Mouse (Mus musculus) common myeloid progenitor, adult 5-6 weeks (primary cell): ENCODE measurements around the gene Qprt. TPM values are rescaled to one million over a fixed set of nuclear protein-coding genes. Genes with fewer than 3 reads are reported as not detected.

ENCODE experiments used
- ATAC-seq: replicated peaks from 2 replicates; pipeline ENCODE4 v1.8.0; 2016; ENCODE audit warnings: low read depth, mild to moderate bottlenecking, moderate TSS enrichment, inconsistent platforms; ENCODE audit not compliant: poor library complexity, severe bottlenecking
- total RNA-seq: library from RNA; stranded (forward); fragments of 200-1000, 187-1606 nt; gene quantifications from 2 replicates; pipeline ENCODE4 v1.2.3, GENCODE M21; 2017

The Qprt gene
- total RNA-seq, 1 experiment from 2014 or later = 1.8 TPM

GRCm38 (mm10) chr7:127077692-127078091 is 44.3 kb downstream of the Qprt start:
- 0 out of 2 replicates have a peak, but pooled peaks have one; percentile 27 for ATAC-seq

DNA sequence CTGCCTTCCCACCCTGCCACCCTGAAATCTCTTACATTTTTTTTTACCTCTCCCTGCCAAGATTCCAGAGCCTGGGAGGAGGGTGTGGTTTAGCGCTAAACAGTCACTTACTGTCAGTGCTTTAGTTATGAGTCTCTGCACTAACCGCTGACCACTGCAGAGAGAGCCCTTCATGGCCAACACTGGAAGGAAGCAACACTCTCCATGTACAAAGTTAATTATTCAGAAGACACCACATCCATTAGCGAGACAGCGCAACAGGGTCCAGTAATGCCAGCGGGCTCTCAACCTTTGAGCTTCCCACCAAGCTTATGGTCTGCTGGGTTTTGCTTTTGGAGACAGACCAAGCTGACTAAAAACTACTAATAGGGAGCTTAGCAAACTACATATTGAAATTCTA is 45.8 kb downstream of the Qprt start:
- ATAC-seq = no peak

DNA sequence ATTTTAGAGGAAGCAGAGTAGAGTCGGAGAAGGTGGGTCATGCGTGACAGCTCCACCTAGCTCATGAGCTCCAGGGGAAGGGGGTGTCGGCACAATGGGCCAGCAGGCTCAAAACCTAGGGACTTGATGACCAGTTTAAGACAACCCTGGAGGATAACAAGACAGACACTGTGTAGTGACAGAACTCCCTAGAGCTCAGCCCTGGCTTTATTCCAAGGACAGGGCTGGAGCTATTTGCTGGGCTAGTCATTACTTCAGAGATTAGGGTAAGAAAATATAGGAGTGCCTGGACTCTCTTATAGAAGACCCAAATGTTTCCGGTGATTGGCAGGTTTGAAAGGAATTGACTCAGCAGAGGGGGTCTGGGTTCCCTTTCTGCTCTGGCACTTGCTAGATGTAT is 48.8 kb downstream of the Qprt start:
- ATAC-seq = no peak

DNA sequence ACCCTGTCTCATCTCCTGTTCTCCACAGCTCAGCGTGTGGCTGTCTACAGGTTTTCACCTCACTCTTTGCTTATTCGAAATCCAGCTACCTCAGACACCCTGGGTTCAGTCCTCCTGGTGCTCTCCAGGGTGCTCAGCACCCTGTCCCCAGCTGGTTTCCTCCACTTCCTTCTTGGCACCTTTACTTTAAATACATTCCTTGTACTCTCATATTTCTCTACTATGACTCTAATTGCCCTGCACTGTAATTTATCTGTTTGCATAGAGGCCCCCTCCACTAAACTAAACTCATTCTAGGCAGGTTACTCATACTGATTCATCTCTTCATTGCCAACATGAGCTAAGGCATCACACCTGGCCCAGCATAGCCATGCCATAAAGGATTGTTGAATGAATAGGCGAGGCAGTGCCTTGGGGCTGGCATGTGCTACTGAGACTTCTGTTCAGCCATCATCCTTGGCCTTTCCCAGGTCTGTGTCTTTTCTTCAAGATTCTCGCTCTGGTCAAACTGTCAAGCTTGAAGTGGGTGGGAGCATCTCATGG is 51.1 kb downstream of the Qprt start:
- no peak for ATAC-seq

- no peak for ATAC-seq
Observed at GRCm38 (mm10) chr7:127066317-127066716, 55.7 kb downstream of the Qprt start.

GRCm38 (mm10) chr7:127065538-127065937 is 56.5 kb downstream of the Qprt start:
- ATAC-seq = no peak

Other genes with a start within 250 kb of the Qprt start
- 32.2 and 42.2 TPM in 2 replicates for gene Taok2, start 237.5 kb downstream of the Qprt start, total RNA-seq
- gene Tmem219, start 199.3 kb downstream of the Qprt start, total RNA-seq = 21.1 and 31.9 TPM in 2 replicates
- gene Kctd13, start 193.3 kb downstream of the Qprt start, total RNA-seq = 9.6 and 13.2 TPM in 2 replicates
- gene Asphd1, start 172.6 kb downstream of the Qprt start, total RNA-seq = not detected in 2 replicates
- 0.14 and 1.9 TPM in 2 replicates for gene Sez6l2, start 171.7 kb downstream of the Qprt start, total RNA-seq
- gene Cdipt, start 146.3 kb downstream of the Qprt start, total RNA-seq = 33.7 and 60.5 TPM in 2 replicates
- 1.0 and 2.3 TPM in 2 replicates for gene Cdiptos, start 146.1 kb downstream of the Qprt start, total RNA-seq
- 19.3 and 21.8 TPM in 2 replicates for gene Mvp, start 107.6 kb downstream of the Qprt start, total RNA-seq
- not detected in 2 replicates for gene Pagr1b, start 105.7 kb downstream of the Qprt start, total RNA-seq
- 36.7 TPM in 1 of 2 replicates, not detected in the other for gene Pagr1a, start 104.9 kb downstream of the Qprt start, total RNA-seq
- gene Gm42742, start 101.1 kb downstream of the Qprt start, total RNA-seq = 30.9 and 33.1 TPM in 2 replicates
- 1.3 TPM in 1 of 2 replicates, not detected in the other for gene Prrt2, start 101.0 kb downstream of the Qprt start, total RNA-seq
- gene Maz, start 95.2 kb downstream of the Qprt start, total RNA-seq = 59.0 and 67.8 TPM in 2 replicates
- 81.6 and 90.9 TPM in 2 replicates for gene Kif22, start 79.8 kb downstream of the Qprt start, total RNA-seq
- 22.6 and 31.2 TPM in 2 replicates for gene Zg16, start 34.9 kb downstream of the Qprt start, total RNA-seq
- gene AI467606, start 30.9 kb downstream of the Qprt start, total RNA-seq = 17.2 and 24.1 TPM in 2 replicates
- 278 and 335 TPM in 2 replicates for gene Spn, start 15.6 kb upstream of the Qprt start, total RNA-seq
- 54.9 and 73.1 TPM in 2 replicates for gene Cd2bp2, start 73.8 kb upstream of the Qprt start, total RNA-seq
- gene Tbc1d10b, start 86.2 kb upstream of the Qprt start, total RNA-seq = 24.7 and 29.1 TPM in 2 replicates
- 10.6 and 35.3 TPM in 2 replicates for gene Mylpf, start 86.7 kb upstream of the Qprt start, total RNA-seq
- gene Zfp553, start 110.8 kb upstream of the Qprt start, total RNA-seq = 20.8 and 29.9 TPM in 2 replicates
- 62.7 and 63.2 TPM in 2 replicates for gene Sept1, start 110.9 kb upstream of the Qprt start, total RNA-seq
- gene Zfp771, start 122.0 kb upstream of the Qprt start, total RNA-seq = 6.3 and 8.9 TPM in 2 replicates
- 85.1 and 88.3 TPM in 2 replicates for gene Dctpp1, start 138.5 kb upstream of the Qprt start, total RNA-seq
- gene Sephs2, start 151.8 kb upstream of the Qprt start, total RNA-seq = 99.1 and 102 TPM in 2 replicates
- 26.1 and 31.6 TPM in 2 replicates for gene Itgal, start 174.0 kb upstream of the Qprt start, total RNA-seq
- gene Zfp768, start 223.4 kb upstream of the Qprt start, total RNA-seq = 5.1 and 6.8 TPM in 2 replicates